Mouse (Mus musculus): ENCODE measurements around the gene Tceal8. TPM values are rescaled to one million over a fixed set of nuclear protein-coding genes. Genes with fewer than 3 reads are reported as not detected.
A peak's percentile ranks its signal among the peaks of the same experiment; 100 is the strongest.
"Not testable (repeated sequence)": the region's sequence is repeated elsewhere in the genome, so short reads cannot be mapped to it uniquely, and the experiment has no call there.

Gene Tceal8
- total RNA-seq (2021), result 10 to 100 TPM; 53.8 to 56.6 TPM
- long read RNA-seq, experiment 1, transcript Tceal8-201 (3 exons, 1,250 nt), result major isoform, 55 of 63 reads
- long read RNA-seq, experiment 1, partial matches to known transcripts, result 2 of 63 reads
- long read RNA-seq, experiment 1, other reads (novel, unspliced or antisense), result 6 of 63 reads
- long read RNA-seq, experiment 2, transcript Tceal8-201 (3 exons, 1,250 nt), result major isoform, 21 of 21 reads
- long read RNA-seq, experiment 2, partial matches to known transcripts, result 0 of 21 reads
- long read RNA-seq, experiment 2, other reads (novel, unspliced or antisense), result 0 of 21 reads

DNA sequence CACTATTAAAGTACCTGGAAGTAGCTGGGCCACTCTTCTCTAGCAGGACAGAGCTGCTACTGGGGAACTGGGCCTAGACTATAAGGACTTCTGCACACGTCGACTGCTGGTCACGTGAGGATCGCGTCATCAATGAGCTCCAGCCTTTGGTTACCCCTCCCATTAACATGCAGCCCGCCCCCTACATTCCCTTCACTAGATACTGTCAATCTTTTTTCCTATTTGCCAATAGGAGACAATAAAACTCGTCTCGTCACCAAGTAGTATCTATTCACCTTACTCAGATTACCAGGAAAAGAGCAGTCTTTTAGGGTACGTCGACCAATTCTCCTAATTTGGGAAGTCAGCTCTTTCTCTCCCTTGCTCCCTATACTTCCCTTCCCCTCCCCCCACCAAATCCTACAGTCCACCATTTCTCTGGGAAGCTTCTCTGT lies at the start of gene Tceal8:
Gene Tceal8, minus strand, starts transcription at position 225 of the 434 bp plus-strand sequence.
- peak; percentile 80 to 86 for DNase-seq

GRCm38 (mm10) chrX:136216303-136216702 lies 44.2 kb upstream of the Tceal8 start:
- DNase-seq, result no peak

DNA sequence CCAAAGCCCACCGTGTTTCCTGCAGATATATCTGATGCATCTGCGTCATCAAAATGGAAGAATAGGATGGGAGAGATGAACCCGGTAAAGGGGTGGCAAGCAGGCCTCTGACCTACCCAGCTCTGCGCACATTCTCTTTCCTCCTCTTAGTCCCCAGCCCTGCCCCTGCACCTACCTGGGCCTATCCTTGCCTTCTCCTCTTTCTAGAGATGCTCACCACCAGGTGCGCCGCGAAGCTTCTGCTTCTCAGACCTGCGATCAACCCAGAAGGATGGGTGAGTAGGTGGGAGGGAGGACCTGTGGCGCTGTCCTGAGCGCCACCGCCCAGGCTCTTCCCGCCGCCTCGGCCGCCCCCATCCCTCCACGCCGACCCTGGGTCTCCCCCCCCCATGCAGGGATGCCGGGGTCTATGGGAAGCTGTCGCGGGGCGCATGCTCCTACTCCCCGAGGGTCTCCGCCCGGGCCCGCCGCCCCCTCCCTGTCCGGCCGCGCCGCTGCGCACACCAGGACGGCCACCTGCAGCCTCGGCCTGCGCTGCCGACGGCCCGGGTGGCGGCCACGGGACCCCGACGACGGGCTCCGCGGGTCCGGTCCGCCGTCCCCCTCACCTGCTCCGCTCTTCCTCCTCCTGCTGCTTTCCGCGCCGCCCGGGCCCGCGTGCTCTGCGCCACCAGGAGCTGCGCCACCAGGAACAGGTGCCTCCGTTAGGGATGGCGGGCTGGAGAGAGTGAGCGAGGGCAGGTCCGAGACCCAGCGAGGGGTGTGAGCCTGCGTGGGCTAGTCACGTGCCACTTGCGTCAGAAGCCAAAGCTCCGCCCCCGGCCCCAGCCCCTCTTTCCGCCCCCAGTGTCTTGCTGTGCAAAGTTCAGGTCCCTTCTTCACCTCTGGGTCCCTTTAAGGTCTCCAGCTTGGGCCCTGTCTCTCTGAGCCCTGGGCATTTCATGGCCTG lies 42.9 kb upstream of the Tceal8 start, which contains the start of the genes Tceal7 and Bex1:
Gene Tceal7, plus strand, starts transcription at position 51 of the 949 bp plus-strand sequence.
Gene Bex1, minus strand, starts transcription at position 785 of the 949 bp plus-strand sequence.
- DNase-seq, result not testable (repeated sequence)

DNA sequence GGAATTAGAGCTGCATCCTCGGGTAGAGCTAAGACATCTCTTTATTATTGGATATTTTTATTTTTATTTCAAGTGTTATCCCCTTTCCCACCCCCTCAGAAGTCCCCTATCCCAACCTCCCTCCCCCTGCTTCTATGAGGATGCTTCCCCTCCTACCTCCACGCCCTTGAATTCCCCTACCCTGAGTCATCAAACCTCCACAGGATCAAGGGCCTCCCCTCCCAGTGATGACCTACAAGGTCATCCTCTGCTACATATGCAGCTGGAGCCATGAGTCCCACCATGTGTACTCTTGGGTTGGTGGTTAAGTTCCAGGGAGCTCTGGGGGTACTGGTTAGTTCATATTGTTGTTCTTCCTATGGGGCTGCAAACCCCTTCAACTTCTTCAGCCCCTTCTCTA lies 41.3 kb upstream of the Tceal8 start:
- DNase-seq, result no peak

DNA sequence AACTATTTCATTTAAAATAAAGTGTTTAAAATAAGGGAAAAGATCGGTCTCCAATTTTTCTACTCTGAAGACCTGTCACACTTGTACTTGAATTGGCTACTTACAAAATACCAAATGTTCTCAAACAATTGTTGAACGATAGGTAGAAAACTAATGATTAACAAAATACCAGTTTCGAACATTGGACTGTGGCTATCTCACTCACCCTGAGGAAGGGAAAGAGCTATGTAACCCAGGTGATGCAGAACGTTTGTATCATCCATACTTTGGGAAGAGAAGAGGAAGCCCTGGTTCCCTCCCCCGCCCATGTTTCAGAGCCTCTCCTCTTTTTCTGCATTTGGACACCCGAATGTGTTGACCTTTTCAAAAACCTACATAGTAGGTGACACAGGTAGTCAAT lies 32.3 kb upstream of the Tceal8 start:
- no peak for DNase-seq

DNA sequence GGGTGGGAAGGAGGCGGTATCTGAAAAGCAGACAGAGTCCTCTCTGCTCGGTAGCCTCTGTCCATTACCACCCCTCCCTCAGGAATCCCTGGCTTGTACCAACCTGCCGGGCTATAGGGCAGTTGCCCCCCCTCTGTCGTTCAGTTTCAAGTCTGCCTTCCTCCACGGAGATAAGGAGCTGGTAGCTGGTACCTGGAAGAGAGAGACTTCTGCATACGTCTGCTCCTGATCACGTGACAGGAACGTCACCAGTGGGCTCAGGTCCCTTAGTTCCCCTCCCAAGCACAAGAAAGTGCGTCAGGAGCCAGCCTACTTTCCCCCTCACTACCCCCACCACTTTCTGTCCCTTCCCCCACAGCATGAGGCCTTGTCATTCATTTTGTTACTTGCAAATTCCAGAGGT lies 31.5 kb upstream of the Tceal8 start, which contains the start of gene Tceal5:
Gene Tceal5, minus strand, starts transcription at position 213 of the 403 bp plus-strand sequence.
- peak in 1 of 2 experiments; percentile 15 for DNase-seq

DNA sequence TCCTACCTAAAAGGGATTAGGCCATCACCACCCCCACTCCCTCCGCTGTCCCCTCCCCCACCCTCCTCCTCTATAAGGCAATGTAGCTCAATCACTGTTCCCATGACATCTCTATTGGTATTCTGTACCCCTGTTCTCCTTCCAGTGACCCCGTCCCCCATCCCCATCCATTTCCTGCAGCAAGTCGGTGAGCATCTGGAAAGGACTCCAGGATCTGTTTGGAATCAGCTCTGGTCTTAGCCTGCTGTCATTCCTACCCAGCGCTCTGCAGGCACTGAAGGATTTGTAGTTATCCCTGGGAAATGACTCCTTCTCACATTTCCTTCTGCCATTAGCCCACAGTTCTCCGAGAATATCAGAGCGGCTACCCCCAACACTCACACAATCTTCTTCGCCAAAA lies 31.1 kb upstream of the Tceal8 start:
- DNase-seq, result no peak

- DNase-seq, result peak; percentile 35 to 47
These were observed 24.7 kb upstream of the Tceal8 start for GRCm38 (mm10) chrX:136196873-136197272.

DNA sequence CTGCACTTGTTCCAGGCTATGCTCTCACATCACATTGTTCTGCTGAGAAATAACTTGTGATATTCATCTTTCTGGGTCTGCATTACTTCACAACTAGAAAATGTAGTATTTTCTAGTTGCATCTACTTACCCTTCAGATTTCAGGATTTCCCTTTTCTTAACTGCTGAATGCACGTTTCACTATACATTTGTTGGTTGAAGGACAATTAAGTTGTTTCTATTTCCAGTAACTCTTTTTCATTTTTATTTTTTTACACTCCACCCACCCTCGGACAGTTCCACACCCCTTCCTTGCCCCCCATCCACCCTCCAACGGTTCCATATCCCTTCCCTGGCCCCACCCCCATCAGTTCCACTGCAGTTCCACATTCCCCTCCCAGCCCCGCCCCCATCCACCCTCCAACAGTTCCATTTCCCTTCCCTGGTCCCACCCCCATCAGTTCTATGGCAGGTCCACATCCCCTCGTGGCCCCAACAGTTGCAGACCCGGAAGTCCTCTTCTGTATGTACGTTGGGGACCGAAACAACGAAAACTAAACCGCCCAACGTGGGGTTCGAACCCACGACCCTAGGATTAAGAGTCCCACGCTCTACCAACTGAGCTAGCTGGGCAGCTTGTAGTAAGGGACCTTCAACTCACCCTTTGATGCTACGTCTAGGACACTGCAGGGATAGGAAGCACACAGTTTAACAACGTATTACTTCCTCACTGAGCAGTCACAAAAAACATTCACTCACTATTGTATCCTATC lies 23.2 kb upstream of the Tceal8 start:
- no peak for DNase-seq

DNA sequence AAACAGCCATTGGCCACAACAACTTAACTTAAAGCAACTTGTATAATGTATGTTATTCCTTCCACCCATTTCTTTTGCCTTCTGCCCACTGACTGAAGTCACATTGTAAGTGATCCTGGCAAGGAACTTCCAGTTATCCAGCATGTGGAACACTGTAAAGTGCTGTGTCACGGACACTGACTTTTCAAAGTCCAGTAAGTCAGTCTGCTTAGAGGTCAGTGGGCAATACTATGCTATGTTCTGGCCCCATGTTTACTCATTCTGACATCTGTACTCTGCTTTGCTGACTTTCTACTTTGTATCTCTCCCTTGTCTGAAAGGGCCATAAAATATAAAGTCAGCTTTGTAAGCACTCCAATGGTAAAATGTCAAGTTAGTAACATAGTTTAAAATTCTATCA lies 11.0 kb upstream of the Tceal8 start:
- no peak for DNase-seq

DNA sequence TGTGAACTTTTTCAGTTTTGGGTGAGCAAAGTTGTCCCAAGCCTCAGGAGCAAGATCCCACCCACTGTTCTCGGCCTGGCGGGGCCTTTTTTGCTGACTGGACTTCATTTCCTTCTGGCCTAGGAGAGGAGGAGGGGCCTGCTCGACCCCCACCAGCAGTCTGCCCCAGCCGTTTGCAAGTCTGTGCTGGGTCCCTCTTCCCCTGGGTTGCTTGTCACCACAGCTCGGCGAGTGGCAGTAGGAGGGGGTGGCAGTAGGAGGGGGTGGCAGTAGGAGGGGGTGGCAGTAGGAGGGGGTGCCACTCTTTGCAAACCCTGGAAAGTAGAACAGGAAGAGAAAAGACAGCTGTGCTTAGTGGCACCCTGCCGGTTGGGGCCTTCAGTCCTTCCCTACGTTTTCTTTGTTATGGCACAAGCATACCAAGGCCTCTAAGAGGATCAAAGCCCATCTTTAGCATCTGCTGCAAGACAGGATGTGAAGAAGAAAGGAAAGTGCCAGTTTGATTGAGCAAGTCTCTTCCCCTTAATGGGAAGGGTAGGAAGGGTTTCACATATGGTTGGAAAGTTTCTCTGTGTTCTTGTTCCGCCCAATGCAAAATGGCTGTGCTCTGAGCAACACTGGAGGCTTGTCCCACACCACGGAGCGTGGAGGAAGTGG lies 8.9 kb upstream of the Tceal8 start:
- DNase-seq, result no peak

GRCm38 (mm10) chrX:136172786-136173185 lies 644 bp upstream of the Tceal8 start:
- no peak for DNase-seq

- peak; percentile 68 to 71 for DNase-seq
These were observed 689 bp downstream of the Tceal8 start for GRCm38 (mm10) chrX:136171189-136172117.

DNA sequence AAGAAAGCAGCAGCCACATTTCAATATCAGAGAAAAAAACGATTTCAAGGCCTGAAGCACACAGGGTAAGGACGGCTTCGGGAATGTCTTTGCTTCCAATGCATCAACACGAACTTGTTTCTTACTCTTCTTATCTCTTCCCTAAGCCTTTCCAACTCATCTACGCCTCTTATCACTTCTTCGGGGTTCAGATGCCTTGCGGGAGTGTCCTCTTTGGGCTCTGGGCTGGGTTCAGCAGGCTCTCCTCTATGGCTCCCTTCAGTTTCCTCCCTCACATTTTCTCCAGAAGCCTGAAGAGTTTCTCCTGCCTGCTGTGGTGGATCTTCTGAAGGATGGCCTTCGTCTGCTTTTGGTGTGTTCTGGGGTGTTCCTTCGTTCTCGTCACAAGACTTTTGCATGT lies 1.5 kb downstream of the Tceal8 start:
- no peak for DNase-seq

DNA sequence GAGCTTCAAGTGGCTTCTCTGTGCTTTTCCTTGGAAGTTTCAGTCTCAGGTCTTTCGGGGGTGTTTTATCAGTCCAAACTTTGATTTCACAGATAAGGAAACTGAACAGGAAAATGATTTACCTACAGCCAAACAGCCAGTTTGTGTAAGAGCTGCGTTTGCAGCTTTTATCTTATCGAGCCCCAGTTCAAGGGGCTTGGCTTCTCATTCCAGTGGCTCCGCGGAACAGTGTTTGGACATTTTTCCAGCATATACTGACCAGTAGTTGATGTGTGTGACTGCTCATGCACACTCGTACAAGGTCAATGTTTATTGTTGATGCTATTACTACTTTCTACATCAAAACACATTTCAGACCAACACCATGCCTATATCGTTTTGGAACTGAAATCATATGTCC lies 27.9 kb downstream of the Tceal8 start:
- DNase-seq, result no peak

DNA sequence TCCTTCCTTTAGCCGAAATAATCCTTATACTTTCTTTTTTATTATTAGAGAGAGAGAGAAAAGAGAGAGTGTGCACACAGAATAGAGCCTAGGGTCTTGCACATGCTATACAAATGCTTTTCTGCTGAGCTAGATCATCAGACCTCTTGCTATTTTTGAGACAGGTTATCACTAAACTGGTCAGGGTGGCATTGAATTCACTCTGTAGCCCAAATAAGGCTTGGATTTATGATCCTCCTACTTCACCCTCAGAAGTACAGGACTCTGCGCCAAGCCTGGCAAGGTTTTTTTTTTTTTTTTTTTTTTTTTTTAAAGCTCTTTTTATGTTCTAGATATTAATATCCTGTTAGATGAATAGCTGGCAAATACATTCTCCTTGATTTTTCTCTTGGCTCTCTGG lies 28.4 kb downstream of the Tceal8 start:
- DNase-seq, result no peak

GRCm38 (mm10) chrX:136141385-136141784 lies 30.8 kb downstream of the Tceal8 start:
- DNase-seq, result no peak

DNA sequence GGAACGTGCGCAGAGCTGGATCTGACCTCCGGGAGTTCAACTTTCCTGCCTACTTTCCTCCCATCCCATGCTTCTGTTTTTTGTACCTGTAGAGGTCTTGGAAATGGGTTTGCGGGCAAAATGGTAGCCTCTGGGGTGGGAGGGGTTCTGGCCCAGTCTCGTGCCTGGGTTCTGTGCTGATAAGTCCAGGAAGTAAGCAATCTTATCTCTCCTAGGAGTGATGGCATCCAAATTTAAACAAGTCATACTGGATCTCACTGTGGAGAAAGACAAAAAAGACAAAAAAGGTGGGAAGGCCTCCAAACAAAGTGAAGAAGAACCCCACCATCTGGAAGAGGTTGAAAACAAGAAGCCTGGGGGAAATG lies 32.5 kb downstream of the Tceal8 start:
- DNase-seq, result not testable (repeated sequence)

DNA sequence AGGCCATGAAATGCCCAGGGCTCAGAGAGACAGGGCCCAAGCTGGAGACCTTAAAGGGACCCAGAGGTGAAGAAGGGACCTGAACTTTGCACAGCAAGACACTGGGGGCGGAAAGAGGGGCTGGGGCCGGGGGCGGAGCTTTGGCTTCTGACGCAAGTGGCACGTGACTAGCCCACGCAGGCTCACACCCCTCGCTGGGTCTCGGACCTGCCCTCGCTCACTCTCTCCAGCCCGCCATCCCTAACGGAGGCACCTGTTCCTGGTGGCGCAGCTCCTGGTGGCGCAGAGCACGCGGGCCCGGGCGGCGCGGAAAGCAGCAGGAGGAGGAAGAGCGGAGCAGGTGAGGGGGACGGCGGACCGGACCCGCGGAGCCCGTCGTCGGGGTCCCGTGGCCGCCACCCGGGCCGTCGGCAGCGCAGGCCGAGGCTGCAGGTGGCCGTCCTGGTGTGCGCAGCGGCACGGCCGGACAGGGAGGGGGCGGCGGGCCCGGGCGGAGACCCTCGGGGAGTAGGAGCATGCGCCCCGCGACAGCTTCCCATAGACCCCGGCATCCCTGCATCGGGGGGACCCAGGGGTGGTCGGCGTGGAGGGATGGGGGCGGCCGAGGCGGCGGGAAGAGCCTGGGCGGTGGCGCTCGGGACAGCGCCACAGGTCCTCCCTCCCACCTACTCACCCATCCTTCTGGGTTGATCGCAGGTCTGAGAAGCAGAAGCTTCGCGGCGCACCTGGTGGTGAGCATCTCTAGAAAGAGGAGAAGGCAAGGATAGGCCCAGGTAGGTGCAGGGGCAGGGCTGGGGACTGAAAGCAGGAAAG lies 33.1 kb downstream of the Tceal8 start, which contains the start of gene Bex4:
Gene Bex4, plus strand, starts transcription at position 170 of the 813 bp plus-strand sequence.
- DNase-seq, result not testable (repeated sequence)
